Mouse (Mus musculus) MEL (cell line): ENCODE measurements at regions not wholly inside any gene's neighbourhood (a gene's known extent, or its start where the extent isn't known, plus 50 kb on each side); places are given as distances from the start of the nearest gene placed in this dataset.

Experiments used
- DNase-seq: peaks from one replicate; pipeline ENCODE4 v3.0.0; 2011; ENCODE audit warnings: low read depth, low spot score
- H3K27ac ChIP-seq: 2 replicates; pipeline ENCODE4 v1.5.1; 2012; ENCODE audit warnings: low read depth, mild to moderate bottlenecking, control low read depth, low read length, moderate library complexity; ENCODE audit not compliant: control insufficient read depth
- H3K27me3 ChIP-seq, 2 experiments: fragments of 150-350 bp in 1 of 2; sonication (generic) in 1 of 2; 2 replicates each; pipeline ENCODE4 v1.6.1; 2012; ENCODE audit warnings: low read length in 2 of 2, mild to moderate bottlenecking in 2 of 2, improper control_type of control experiment in 1 of 2, moderate library complexity in 1 of 2; ENCODE audit not compliant: insufficient read depth in 2 of 2, control insufficient read depth in 1 of 2
- H3K36me3 ChIP-seq, 2 experiments: 2 replicates each; pipeline ENCODE4 v1.6.1; 2012 to 2014; ENCODE audit warnings: low read length in 2 of 2, improper control_type of control experiment in 1 of 2, inconsistent platforms in 1 of 2, mild to moderate bottlenecking in 1 of 2; ENCODE audit not compliant: insufficient read depth in 2 of 2, control insufficient read depth in 1 of 2
- H3K4me1 ChIP-seq, 2 experiments: fragments of 150-350 bp in 1 of 2; sonication (generic) in 1 of 2; 2 replicates each; pipeline ENCODE4 v1.6.1; 2012; ENCODE audit warnings: low read length in 2 of 2, improper control_type of control experiment in 1 of 2, mild to moderate bottlenecking in 1 of 2; ENCODE audit not compliant: insufficient read depth in 2 of 2, control insufficient read depth in 1 of 2
- H3K4me3 ChIP-seq, 2 experiments: fragments of 150-350 bp in 1 of 2; sonication (generic) in 1 of 2; 2 replicates each; pipeline ENCODE4 v1.5.1; 2012; ENCODE audit warnings: low read depth in 2 of 2, low read length in 2 of 2, mild to moderate bottlenecking in 2 of 2, moderate library complexity in 2 of 2, control low read depth in 1 of 2, improper control_type of control experiment in 1 of 2; ENCODE audit not compliant: control insufficient read depth in 1 of 2, insufficient read depth in 1 of 2
- H3K79me2 ChIP-seq: 2 replicates; pipeline ENCODE4 v1.6.1; 2012; ENCODE audit warnings: mild to moderate bottlenecking, low read length, moderate library complexity; ENCODE audit not compliant: control insufficient read depth, poor library complexity, insufficient read depth
- H3K9ac ChIP-seq: 2 replicates; pipeline ENCODE4 v1.6.1; 2012; ENCODE audit warnings: low read depth, mild to moderate bottlenecking, control low read depth, low read length, moderate library complexity; ENCODE audit not compliant: control insufficient read depth, poor library complexity, severe bottlenecking
- H3K9me3 ChIP-seq: fragments of 150-350 bp; sonication (generic); replicated peaks from 2 replicates; pipeline ENCODE4 v1.6.1; 2012; ENCODE audit warnings: mild to moderate bottlenecking, low read length, improper control_type of control experiment, moderate library complexity; ENCODE audit not compliant: insufficient read depth
- BHLHE40 ChIP-seq: IDR thresholded peaks from 2 replicates; pipeline ENCODE4 v1.6.1; 2012; ENCODE audit warnings: low read depth, mild to moderate bottlenecking, inconsistent platforms, low read length, improper control_type of control experiment, borderline replicate concordance
- CHD2 ChIP-seq: IDR thresholded peaks from 2 replicates; pipeline ENCODE4 v1.6.1; 2011; ENCODE audit warnings: low read length, improper control_type of control experiment
- CTCF ChIP-seq, 3 experiments: IDR thresholded peaks in 2 of 3; conservative IDR thresholded peaks in 1 of 3; 2 replicates each; pipeline ENCODE4 v1.5.1; 2011 to 2012; ENCODE audit warnings: low read length in 3 of 3, low read depth in 2 of 3, mild to moderate bottlenecking in 2 of 3, improper control_type of control experiment in 1 of 3, inconsistent platforms in 1 of 3, mixed read lengths in 1 of 3, moderate library complexity in 1 of 3; ENCODE audit not compliant: control insufficient read depth in 1 of 3, insufficient read depth in 1 of 3, poor library complexity in 1 of 3, severe bottlenecking in 1 of 3
- E2F4 ChIP-seq: IDR thresholded peaks from 2 replicates; pipeline ENCODE4 v1.6.1; 2011; ENCODE audit warnings: low read depth, low read length, improper control_type of control experiment, borderline replicate concordance
- EP300 ChIP-seq, 2 experiments: IDR thresholded peaks; 2 replicates each; pipeline ENCODE4 v1.6.1; 2011; ENCODE audit warnings: improper control_type of control experiment in 2 of 2, low read length in 2 of 2, low read depth in 1 of 2, mild to moderate bottlenecking in 1 of 2
- GABPA ChIP-seq: IDR thresholded peaks from 2 replicates; pipeline ENCODE4 v1.6.1; 2012; ENCODE audit warnings: low read depth, mild to moderate bottlenecking, inconsistent platforms, low read length, improper control_type of control experiment, moderate library complexity
- GATA1 ChIP-seq: IDR thresholded peaks from 2 replicates; pipeline ENCODE4 v1.6.1; 2011; ENCODE audit warnings: low read depth, low read length, improper control_type of control experiment
- HCFC1 ChIP-seq: IDR thresholded peaks from 2 replicates; pipeline ENCODE4 v1.6.1; 2012; ENCODE audit warnings: low read depth, mild to moderate bottlenecking, inconsistent platforms, low read length, improper control_type of control experiment, moderate library complexity
- JUND ChIP-seq: IDR thresholded peaks from 2 replicates; pipeline ENCODE4 v1.6.1; 2011; ENCODE audit warnings: low read depth, mild to moderate bottlenecking, improper control_type of control experiment, low read length
- MAFK ChIP-seq: IDR thresholded peaks from 2 replicates; pipeline ENCODE4 v1.6.1; 2011; ENCODE audit warnings: low read depth, mild to moderate bottlenecking, low read length, improper control_type of control experiment, borderline replicate concordance
- MAX ChIP-seq: IDR thresholded peaks from 2 replicates; pipeline ENCODE4 v1.6.1; 2011; ENCODE audit warnings: low read length, improper control_type of control experiment
- MAZ ChIP-seq: IDR thresholded peaks from 2 replicates; pipeline ENCODE4 v1.6.1; 2012; ENCODE audit warnings: low read depth, mild to moderate bottlenecking, inconsistent platforms, low read length, improper control_type of control experiment
- MXI1 ChIP-seq: IDR thresholded peaks from 2 replicates; pipeline ENCODE4 v1.6.1; 2011; ENCODE audit warnings: mild to moderate bottlenecking, low read depth, low read length, improper control_type of control experiment
- MYC ChIP-seq: IDR thresholded peaks from 2 replicates; pipeline ENCODE4 v1.6.1; 2011; ENCODE audit warnings: low read depth, mild to moderate bottlenecking, low read length, improper control_type of control experiment, moderate library complexity
- NELFE ChIP-seq: IDR thresholded peaks from 2 replicates; pipeline ENCODE4 v1.6.1; 2011; ENCODE audit warnings: low read depth, low read length, improper control_type of control experiment
- NRF1 ChIP-seq: IDR thresholded peaks from 2 replicates; pipeline ENCODE4 v1.6.1; 2014; ENCODE audit warnings: low read depth, mild to moderate bottlenecking, inconsistent platforms, low read length, improper control_type of control experiment, moderate library complexity; ENCODE audit not compliant: poor library complexity, insufficient read depth, severe bottlenecking
- POLR2A ChIP-seq, 2 experiments: IDR thresholded peaks; 2 replicates each; pipeline ENCODE4 v1.6.1; 2011 to 2012; ENCODE audit warnings: low read length in 2 of 2, mild to moderate bottlenecking in 2 of 2, control low read depth in 1 of 2, improper control_type of control experiment in 1 of 2, low read depth in 1 of 2, moderate library complexity in 1 of 2; ENCODE audit not compliant: control insufficient read depth in 1 of 2, insufficient read depth in 1 of 2, poor library complexity in 1 of 2
- POLR2AphosphoS2 ChIP-seq: IDR thresholded peaks from 2 replicates; pipeline ENCODE4 v1.6.1; 2011; ENCODE audit warnings: low read length, improper control_type of control experiment
- RAD21 ChIP-seq: IDR thresholded peaks from 2 replicates; pipeline ENCODE4 v1.6.1; 2011; ENCODE audit warnings: mild to moderate bottlenecking, low read depth, low read length, improper control_type of control experiment
- RCOR1 ChIP-seq: IDR thresholded peaks from 2 replicates; pipeline ENCODE4 v1.6.1; 2012; ENCODE audit warnings: low read depth, mild to moderate bottlenecking, inconsistent platforms, low read length, improper control_type of control experiment
- SIN3A ChIP-seq: IDR thresholded peaks from 2 replicates; pipeline ENCODE4 v1.6.1; 2012; ENCODE audit warnings: low read length, improper control_type of control experiment, inconsistent platforms
- SMC3 ChIP-seq: IDR thresholded peaks from 2 replicates; pipeline ENCODE4 v1.6.1; 2011; ENCODE audit warnings: low read depth, low read length, improper control_type of control experiment
- TAL1 ChIP-seq: IDR thresholded peaks from 2 replicates; pipeline ENCODE4 v1.6.1; 2012; ENCODE audit warnings: mild to moderate bottlenecking, inconsistent platforms, low read length, moderate library complexity, mixed read lengths
- TCF12 ChIP-seq: IDR thresholded peaks from 2 replicates; pipeline ENCODE4 v1.6.1; 2014; ENCODE audit warnings: low read depth, mild to moderate bottlenecking, inconsistent platforms, low read length, improper control_type of control experiment, moderate library complexity
- USF1 ChIP-seq: IDR thresholded peaks from 2 replicates; pipeline ENCODE4 v1.6.1; 2014; ENCODE audit warnings: low read depth, mild to moderate bottlenecking, inconsistent platforms, low read length, improper control_type of control experiment, moderate library complexity
- ZC3H11A ChIP-seq: IDR thresholded peaks from 2 replicates; pipeline ENCODE4 v1.6.1; 2012; ENCODE audit warnings: low read depth, mild to moderate bottlenecking, inconsistent platforms, low read length, improper control_type of control experiment
- ZKSCAN1 ChIP-seq: IDR thresholded peaks from 2 replicates; pipeline ENCODE4 v1.6.1; 2012; ENCODE audit warnings: low read depth, mild to moderate bottlenecking, inconsistent platforms, low read length, improper control_type of control experiment, moderate library complexity

GRCm38 (mm10) chr12:32291962-32292748 lies 83.7 kb upstream of the Pik3cg start:
- peak; percentile 94 for DNase-seq
- H3K4me1 ChIP-seq = peaks cover 2 to 18% of the 10 kb centered on the region in 2 experiments; a peak in 2 of 4 replicates
- TF ChIP-seq TCF12 = 0 out of 2 replicates have a peak, but pooled peaks have one; percentile 5
- TF ChIP-seq MAX = peak; percentile 53
- TF ChIP-seq MAFK = peak; percentile 22; the same call in 1 of the 2 replicates
- peak; percentile 4 to 44; a peak in 2 of 4 replicates for TF ChIP-seq EP300 (IDR thresholded peaks at IDR 0.05; ENCODE audit: low read depth in 1 of 2, low read length in 2 of 2)
- TF ChIP-seq RCOR1 = peak; percentile 57; the same call in 1 of the 2 replicates
- TF ChIP-seq POLR2AphosphoS2 = no peak
- TF ChIP-seq RAD21 = peak; percentile 37
- TF ChIP-seq MXI1 = peak; percentile 18; the same call in 1 of the 2 replicates
- TF ChIP-seq SIN3A = peak; percentile 48
- no peak; the same call in 1 of the 2 replicates for TF ChIP-seq GABPA
- TF ChIP-seq GATA1 = 0 out of 2 replicates have a peak, but pooled peaks have one; percentile 9
- TF ChIP-seq HCFC1 = peak; percentile 41; the same call in 1 of the 2 replicates
- TF ChIP-seq ZC3H11A = peak; percentile 15; the same call in 1 of the 2 replicates
- 0 out of 2 replicates have a peak, but pooled peaks have one; percentile 48 for TF ChIP-seq MYC
- TF ChIP-seq MAZ = no peak; the same call in 1 of the 2 replicates
- 0 out of 2 replicates have a peak, but pooled peaks have one; percentile 19 for TF ChIP-seq NELFE
- peak; percentile 60 for TF ChIP-seq SMC3
- TF ChIP-seq CHD2 = no peak
- TF ChIP-seq CTCF (IDR thresholded peaks at IDR 0.05 in 2 of 3, conservative IDR thresholded peaks at IDR 0.05 in 1 of 3; ENCODE audit: control insufficient read depth in 1 of 3, insufficient read depth in 1 of 3, low read depth in 2 of 3, low read length in 3 of 3, poor library complexity in 1 of 3, severe bottlenecking in 1 of 3) = peak; percentile 72 to 87 (median 76)
- TF ChIP-seq, all 39 proteins: peak for 15
- Histone ChIP-seq H3K9me3 (no peaks in the 10 kb centered on the region), H3K27me3 (no peaks in the 10 kb centered on the region), H3K79me2 (no peaks in the 10 kb centered on the region), H3K36me3 (peaks cover 0 to 20% of the 10 kb centered on the region in 2 experiments; a peak in 2 of 4 replicates), H3K4me3 (peak overlapping the region; percentile 63 to 78), H3K9ac (peak overlapping the region; percentile 61), H3K27ac (peak overlapping the region; percentile 79)

GRCm38 (mm10) chr12:32292749-32293128 lies 84.3 kb upstream of the Pik3cg start:
- peak overlapping the region; percentile 61 for H3K9ac ChIP-seq
- H3K4me1 ChIP-seq = peaks cover 2 to 18% of the 10 kb centered on the region in 2 experiments; a peak in 2 of 4 replicates
- H3K79me2 ChIP-seq = no peaks in the 10 kb centered on the region
- H3K4me3 ChIP-seq = peak overlapping the region; percentile 63 to 78
- H3K36me3 ChIP-seq = peaks cover 0 to 20% of the 10 kb centered on the region in 2 experiments; a peak in 2 of 4 replicates
- DNase-seq = peak; percentile 60
- no peaks in the 10 kb centered on the region for H3K9me3 ChIP-seq
- H3K27me3 ChIP-seq = no peaks in the 10 kb centered on the region
- H3K27ac ChIP-seq = peak overlapping the region; percentile 79
- TF ChIP-seq MYC = no peak
- TF ChIP-seq E2F4 = no peak
- TF ChIP-seq POLR2AphosphoS2 = no peak
- TF ChIP-seq HCFC1 = 0 out of 2 replicates have a peak, but pooled peaks have one; percentile 16
- 0 out of 2 replicates have a peak, but pooled peaks have one; percentile 6 for TF ChIP-seq MXI1
- peak; percentile 60 for TF ChIP-seq USF1
- no peak for TF ChIP-seq GATA1
- peak; percentile 41 for TF ChIP-seq SMC3
- no peak for TF ChIP-seq POLR2A (IDR thresholded peaks at IDR 0.05; ENCODE audit: control insufficient read depth in 1 of 2, insufficient read depth in 1 of 2, low read depth in 1 of 2, low read length in 2 of 2, poor library complexity in 1 of 2)
- TF ChIP-seq BHLHE40 = peak; percentile 43; the same call in 1 of the 2 replicates
- no peak for TF ChIP-seq NRF1
- TF ChIP-seq CTCF (IDR thresholded peaks at IDR 0.05 in 2 of 3, conservative IDR thresholded peaks at IDR 0.05 in 1 of 3; ENCODE audit: control insufficient read depth in 1 of 3, insufficient read depth in 1 of 3, low read depth in 2 of 3, low read length in 3 of 3, poor library complexity in 1 of 3, severe bottlenecking in 1 of 3) = peak; percentile 9 to 39 (median 25); a peak in 3 of 6 replicates
- TF ChIP-seq RAD21 = no peak; the same call in 1 of the 2 replicates
- no peak for TF ChIP-seq MAFK
- TF ChIP-seq MAX = no peak
- TF ChIP-seq TCF12 = 0 out of 2 replicates have a peak, but pooled peaks have one; percentile 12
- TF ChIP-seq TAL1 = no peak
- no peak for TF ChIP-seq ZKSCAN1
- no peak for TF ChIP-seq JUND
- TF ChIP-seq, all 39 proteins: peak for 7
